Mouse (Mus musculus) embryonic facial prominence, embryonic 15.5 days (tissue): ENCODE measurements around the gene Hist2h2bb. TPM values are rescaled to one million over a fixed set of nuclear protein-coding genes. Genes with fewer than 3 reads are reported as not detected.
"Not testable (repeated sequence)": the region's sequence is repeated elsewhere in the genome, so short reads cannot be mapped to it uniquely, and the experiment has no call there.

ENCODE experiments used
- ATAC-seq: fragments of 200-750 bp; cut with Nextera tagmentation; 2 replicates; pipeline ENCODE4 v1.8.0; 2017; ENCODE audit warnings: low read depth, moderate TSS enrichment; ENCODE audit not compliant: insufficient number of reproducible peaks, low FRiP score, low TSS enrichment
- H3K27ac ChIP-seq: fragments of 300-500 bp; sonication (generic); replicated peaks from 2 replicates; pipeline ENCODE4 v1.5.1; 2015; ENCODE audit warnings: mild to moderate bottlenecking, inconsistent platforms
- H3K27me3 ChIP-seq: fragments of 300-500 bp; sonication (generic); 2 replicates; pipeline ENCODE4 v1.6.1; 2015; ENCODE audit warnings: inconsistent platforms
- H3K36me3 ChIP-seq: fragments of 300-500 bp; sonication (generic); 2 replicates; pipeline ENCODE4 v1.6.1; 2015; ENCODE audit warnings: mild to moderate bottlenecking, inconsistent platforms
- H3K4me1 ChIP-seq: fragments of 300-500 bp; sonication (generic); 2 replicates; pipeline ENCODE4 v1.6.1; 2015; ENCODE audit warnings: inconsistent platforms
- H3K4me2 ChIP-seq: fragments of 300-500 bp; sonication (generic); replicated peaks from 2 replicates; pipeline ENCODE4 v1.6.1; 2015; ENCODE audit warnings: mild to moderate bottlenecking, inconsistent platforms
- H3K4me3 ChIP-seq: fragments of 300-500 bp; sonication (generic); replicated peaks from 2 replicates; pipeline ENCODE4 v1.5.1; 2015; ENCODE audit warnings: mild to moderate bottlenecking, inconsistent platforms
- H3K9ac ChIP-seq: fragments of 300-500 bp; sonication (generic); 2 replicates; pipeline ENCODE4 v1.6.1; 2015; ENCODE audit warnings: inconsistent platforms
- H3K9me3 ChIP-seq: fragments of 300-500 bp; sonication (generic); replicated peaks from 2 replicates; pipeline ENCODE4 v1.6.1; 2016; ENCODE audit warnings: inconsistent platforms
- WGBS: fragments of 180-500 bp; shearing (Covaris S2); methylation state at CpG from one replicate; pipeline ENCODE4 v1.1.7; 2015; 5-methylcytosine and 5-hydroxymethylcytosine counted together
- polyA plus RNA-seq: library from polyadenylated mRNA; unstranded; fragments of >200 nt; fragmentation: Nextera tagmentation; extraction: Ambion mirVana; gene quantifications from 2 replicates; pipeline ENCODE4 v1.2.1, GENCODE M21; 2015

Hist2h2bb gene
- polyA plus RNA-seq, 1 experiment from 2014 or later, result 7.0 TPM

DNA sequence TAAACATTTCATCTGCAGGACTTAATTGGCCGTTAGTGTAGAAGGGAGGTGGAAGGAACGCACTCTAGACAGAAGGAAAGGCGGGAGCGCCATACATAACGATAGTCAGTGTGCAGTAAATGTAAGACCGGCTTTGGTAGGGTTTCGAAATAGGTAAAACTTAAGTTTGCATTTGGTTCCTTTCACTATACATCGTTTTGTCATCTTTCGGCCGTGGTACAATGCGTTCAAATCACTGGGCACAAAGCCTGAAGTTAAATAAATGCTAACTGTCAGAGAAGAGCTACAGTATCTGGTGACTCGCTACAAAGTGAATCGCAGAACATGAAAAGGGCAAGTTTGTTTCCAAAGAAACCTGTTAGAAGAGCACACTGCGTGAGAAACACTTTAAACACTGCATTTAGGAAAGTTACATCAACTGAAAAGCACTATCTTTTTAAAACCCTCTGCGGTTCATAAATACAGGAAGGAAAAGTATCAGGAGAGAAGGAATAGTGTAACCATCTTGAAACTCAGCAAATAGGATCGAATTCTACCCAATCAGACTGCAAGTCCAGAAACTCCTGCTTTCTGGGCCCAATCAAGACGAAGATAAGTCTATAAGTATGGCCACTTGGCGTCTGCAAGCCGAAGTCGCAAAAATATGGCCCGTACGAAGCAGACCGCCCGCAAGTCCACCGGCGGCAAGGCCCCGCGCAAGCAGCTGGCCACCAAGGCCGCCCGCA is 1.3 kb upstream of the Hist2h2bb start, which contains the start of gene Hist2h3b:
Hist2h3b (plus strand) TSS at position 604 of the 725 bp plus-strand sequence.
- Histone ChIP-seq H3K4me3 (peak within 1 kb of the TSS; percentile 57), H3K9ac (peak within 1 kb of the TSS; percentile 37; the same call in 1 of the 2 replicates), H3K4me1 (peaks cover 21% of the 10 kb centered on the region), H3K27ac (peak within 1 kb of the TSS; percentile 96), H3K36me3 (no peaks in the 10 kb centered on the region), H3K27me3 (no peaks in the 10 kb centered on the region), H3K9me3 (no peaks in the 10 kb centered on the region), H3K4me2 (peak within 1 kb of the TSS; percentile 85)
- 16% methylated on average over 30 of the region's 30 CpGs for WGBS
- ATAC-seq, result peak; percentile 80

GRCm38 (mm10) chr3:96268776-96269378 is 675 bp upstream of the Hist2h2bb start:
- Histone ChIP-seq H3K4me3 (peak overlapping the region; percentile 57), H3K4me2 (peak overlapping the region; percentile 85), H3K27ac (peak overlapping the region; percentile 96), H3K4me1 (peaks cover 21% of the 10 kb centered on the region), H3K9ac (peak overlapping the region; percentile 37; the same call in 1 of the 2 replicates)
- WGBS, result 2% methylated on average over 16 of the region's 44 CpGs
- not testable (repeated sequence) for H3K36me3 ChIP-seq, H3K27me3 ChIP-seq, H3K9me3 ChIP-seq
- peak; percentile 18 for ATAC-seq

DNA sequence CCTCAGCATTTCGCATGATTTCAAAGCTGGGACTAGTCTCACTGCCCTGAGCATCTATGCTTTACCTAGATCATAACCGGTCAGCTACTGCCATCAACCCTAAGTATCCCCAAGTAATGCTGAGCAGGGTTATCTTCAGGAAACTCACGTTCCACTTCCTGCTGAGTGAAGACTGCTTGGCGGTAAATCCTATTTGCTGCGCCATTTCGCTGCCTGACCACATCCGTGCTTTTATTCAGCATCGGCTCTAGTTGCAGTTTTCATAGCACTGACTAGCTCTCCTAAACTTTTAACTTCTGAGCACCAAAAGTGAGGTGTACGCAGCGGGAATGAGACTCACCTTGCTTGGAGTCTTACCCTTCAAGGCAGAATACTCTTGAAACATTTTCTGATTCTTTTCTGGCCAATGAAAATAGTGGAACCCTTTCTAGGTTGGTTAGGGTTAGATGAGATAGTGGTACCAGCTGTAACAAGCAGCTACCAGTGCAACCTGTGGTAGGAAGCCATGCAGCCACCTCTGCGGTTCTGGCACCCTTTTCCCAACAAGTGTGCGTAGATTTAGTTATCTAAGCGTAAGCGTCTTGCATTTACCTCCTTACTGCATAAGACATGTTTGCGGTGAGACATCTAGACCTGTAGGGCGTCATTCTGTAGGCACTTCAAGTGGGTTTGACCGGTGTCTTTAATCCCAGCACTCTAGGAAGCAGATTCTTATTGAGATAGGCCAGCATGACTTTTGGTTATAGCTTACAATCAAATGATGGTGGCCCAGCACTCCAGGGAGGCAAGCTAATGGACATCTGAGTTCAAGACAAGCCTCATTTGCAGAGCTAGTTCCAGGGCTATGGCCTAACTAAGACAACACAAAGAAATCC is 4.3 kb downstream of the Hist2h2bb start:
- no peak overlapping the region for H3K9ac ChIP-seq
- no peak overlapping the region for H3K27ac ChIP-seq
- ATAC-seq, result no peak
- WGBS, result 87% methylated on average over 17 of the region's 17 CpGs
- no peaks in the 10 kb centered on the region for H3K9me3 ChIP-seq
- no peaks in the 10 kb centered on the region for H3K36me3 ChIP-seq
- H3K27me3 ChIP-seq, result no peaks in the 10 kb centered on the region
- H3K4me2 ChIP-seq, result no peak overlapping the region
- no peak overlapping the region for H3K4me3 ChIP-seq
- H3K4me1 ChIP-seq, result peaks cover 15% of the 10 kb centered on the region

DNA sequence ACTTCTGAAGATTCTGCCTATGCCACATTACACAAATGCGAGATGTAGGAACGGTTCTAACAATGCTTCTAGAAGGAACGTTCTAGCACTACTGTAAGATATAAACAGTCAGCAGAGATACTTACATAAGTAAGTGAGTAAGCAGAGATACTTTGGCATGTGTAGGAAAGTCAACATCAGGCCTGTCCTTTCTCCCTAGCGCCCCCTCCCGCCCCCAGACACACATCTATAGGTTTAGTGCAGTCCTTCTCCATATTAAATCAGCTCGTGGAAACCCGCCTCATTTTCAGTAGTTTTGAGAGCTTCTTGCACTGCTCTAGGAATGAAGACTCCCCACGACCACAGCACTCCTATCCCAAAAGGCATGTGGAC is 7.9 kb downstream of the Hist2h2bb start:
- 0 out of 2 replicates have a peak, but pooled peaks have one; percentile 45 for ATAC-seq
- peak overlapping the region; percentile 93 for H3K27ac ChIP-seq
- H3K36me3 ChIP-seq, result no peaks in the 10 kb centered on the region

GRCm38 (mm10) chr3:96277800-96278624 is 8.5 kb downstream of the Hist2h2bb start:
- Histone ChIP-seq H3K4me2 (peak overlapping the region; percentile 91), H3K4me1 (peaks cover 12% of the 10 kb centered on the region), H3K27me3 (peaks cover 3% of the 10 kb centered on the region; the same call in 1 of the 2 replicates), H3K9me3 (no peaks in the 10 kb centered on the region), H3K4me3 (peak overlapping the region; percentile 56), H3K36me3 (no peaks in the 10 kb centered on the region), H3K9ac (peak overlapping the region; percentile 50), H3K27ac (peak overlapping the region; percentile 93)
- WGBS, result under 1% methylated on average over 49 of the region's 49 CpGs
- ATAC-seq, result peak; percentile 94

More for the DNA sequence above, 7.9 kb downstream of the Hist2h2bb start:
- Histone ChIP-seq H3K4me3 (peak overlapping the region; percentile 56), H3K4me1 (peaks cover 12% of the 10 kb centered on the region), H3K9me3 (no peaks in the 10 kb centered on the region), H3K4me2 (peak overlapping the region; percentile 91), H3K9ac (peak overlapping the region; percentile 50), H3K27me3 (no peaks in the 10 kb centered on the region)
- WGBS, result 13% methylated on average over 8 of the region's 8 CpGs

DNA sequence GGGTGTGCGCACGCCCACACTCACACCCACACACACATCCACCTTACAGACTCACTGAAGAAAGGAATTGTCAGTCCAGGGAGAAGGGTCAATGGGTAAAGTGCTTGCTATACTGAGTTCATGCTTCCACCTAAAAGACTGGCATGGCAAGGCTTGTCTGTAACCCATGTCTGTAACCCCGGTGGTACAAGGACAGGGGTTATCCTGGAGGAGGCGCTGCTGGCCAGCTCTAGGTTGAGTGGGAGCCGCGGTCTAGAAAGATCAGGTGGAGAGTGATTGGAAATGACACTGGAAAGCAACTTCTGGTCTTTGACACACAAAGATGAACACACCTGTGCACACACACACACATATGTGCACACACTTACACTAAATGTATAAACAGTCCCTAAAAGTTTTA is 11.1 kb downstream of the Hist2h2bb start:
- peaks cover 20% of the 10 kb centered on the region for H3K4me1 ChIP-seq
- no peak overlapping the region for H3K4me3 ChIP-seq
- peaks cover 14% of the 10 kb centered on the region for H3K27me3 ChIP-seq
- no peak overlapping the region for H3K4me2 ChIP-seq
- no peak overlapping the region for H3K9ac ChIP-seq
- no peak overlapping the region for H3K27ac ChIP-seq
- no peak for ATAC-seq
- H3K36me3 ChIP-seq, result no peaks in the 10 kb centered on the region
- no peaks in the 10 kb centered on the region for H3K9me3 ChIP-seq
- 51% methylated on average over 6 of the region's 6 CpGs for WGBS

DNA sequence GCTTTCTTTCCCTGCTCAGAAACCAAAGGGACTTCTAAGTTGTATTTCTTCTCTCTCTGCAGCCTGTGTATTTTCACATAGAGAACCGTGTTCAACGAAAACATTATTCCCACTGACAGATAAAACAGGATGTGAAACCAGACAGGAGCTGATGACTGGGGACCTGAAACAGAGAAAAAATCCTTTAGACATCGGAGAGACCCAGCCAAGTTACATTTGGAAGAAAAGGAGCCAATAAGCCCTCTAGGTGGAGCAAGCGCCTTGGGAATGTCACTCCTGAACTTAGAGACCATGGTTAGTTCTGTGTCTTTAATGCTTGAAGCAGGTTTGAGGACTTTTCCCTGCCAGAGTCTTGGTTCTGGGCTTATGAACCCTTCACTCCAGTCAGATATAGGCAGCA is 14.9 kb downstream of the Hist2h2bb start:
- 0 out of 2 replicates have a peak overlapping the region, but pooled peaks have one; percentile 17 for H3K4me2 ChIP-seq
- WGBS, result 16% methylated on average over 4 of the region's 4 CpGs
- H3K36me3 ChIP-seq, result no peaks in the 10 kb centered on the region
- peaks cover 14% of the 10 kb centered on the region for H3K27me3 ChIP-seq
- H3K9ac ChIP-seq, result no peak overlapping the region
- no peaks in the 10 kb centered on the region for H3K9me3 ChIP-seq
- no peak overlapping the region for H3K4me3 ChIP-seq
- H3K27ac ChIP-seq, result no peak overlapping the region
- H3K4me1 ChIP-seq, result peaks cover 9% of the 10 kb centered on the region; the same call in 1 of the 2 replicates
- ATAC-seq, result no peak

GRCm38 (mm10) chr3:96287334-96287733 is 17.8 kb downstream of the Hist2h2bb start:
- H3K9me3 ChIP-seq, H3K27ac ChIP-seq, H3K4me1 ChIP-seq, ATAC-seq, H3K4me3 ChIP-seq, H3K36me3 ChIP-seq, H3K9ac ChIP-seq, H3K4me2 ChIP-seq: not testable (repeated sequence)
- H3K27me3 ChIP-seq, result peaks cover 14% of the 10 kb centered on the region
- 88% methylated on average over 11 of the region's 11 CpGs for WGBS

GRCm38 (mm10) chr3:96289201-96289600 is 19.6 kb downstream of the Hist2h2bb start:
- no peaks in the 10 kb centered on the region for H3K27me3 ChIP-seq
- 69% methylated on average over 3 of the region's 3 CpGs for WGBS
- no peak for ATAC-seq
- H3K9ac ChIP-seq, result no peak overlapping the region
- H3K27ac ChIP-seq, result no peak overlapping the region
- H3K4me1 ChIP-seq, result 0 out of 2 replicates have a peak, but pooled peaks cover 2% of the 10 kb centered on the region
- H3K4me3 ChIP-seq, result no peak overlapping the region
- H3K36me3 ChIP-seq, result no peaks in the 10 kb centered on the region
- no peaks in the 10 kb centered on the region for H3K9me3 ChIP-seq
- H3K4me2 ChIP-seq, result no peak overlapping the region

DNA sequence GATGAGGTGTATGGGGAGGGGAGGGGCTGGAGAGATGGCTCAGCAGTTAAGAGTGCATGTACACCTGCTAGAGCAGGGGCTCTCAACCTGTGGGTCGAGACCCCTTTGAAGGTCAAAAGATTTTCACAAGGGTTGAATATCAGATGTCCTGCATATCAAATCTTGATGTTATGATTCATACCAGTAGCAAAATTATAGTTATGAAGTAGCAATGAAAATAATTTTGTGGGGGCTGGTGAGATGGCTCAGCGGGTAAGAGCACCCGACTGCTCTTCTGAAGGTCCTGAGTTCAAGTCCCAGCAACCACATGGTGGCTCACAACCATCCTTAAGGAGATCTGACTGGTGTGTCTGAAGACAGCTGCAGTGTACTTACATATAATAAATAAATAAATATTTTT is 21.2 kb downstream of the Hist2h2bb start:
- not testable (repeated sequence) for H3K9ac ChIP-seq, H3K36me3 ChIP-seq

More for the DNA sequence above, 21.2 kb downstream of the Hist2h2bb start:
- WGBS, result 88% methylated on average over 3 of the region's 3 CpGs
- not testable (repeated sequence) for H3K4me1 ChIP-seq, H3K4me2 ChIP-seq, H3K27me3 ChIP-seq, ATAC-seq, H3K4me3 ChIP-seq, H3K9me3 ChIP-seq, H3K27ac ChIP-seq
